Mouse (Mus musculus) MEL (cell line): ENCODE measurements around the gene Zdhhc7.

ENCODE experiments used
- CTCF ChIP-seq, 3 experiments: IDR thresholded peaks in 2 of 3; conservative IDR thresholded peaks in 1 of 3; 2 replicates each; pipeline ENCODE4 v1.5.1; 2011 to 2012; ENCODE audit warnings: low read length in 3 of 3, low read depth in 2 of 3, mild to moderate bottlenecking in 2 of 3, improper control_type of control experiment in 1 of 3, inconsistent platforms in 1 of 3, mixed read lengths in 1 of 3, moderate library complexity in 1 of 3; ENCODE audit not compliant: control insufficient read depth in 1 of 3, insufficient read depth in 1 of 3, poor library complexity in 1 of 3, severe bottlenecking in 1 of 3
- GABPA ChIP-seq: IDR thresholded peaks from 2 replicates; pipeline ENCODE4 v1.6.1; 2012; ENCODE audit warnings: low read depth, mild to moderate bottlenecking, inconsistent platforms, low read length, improper control_type of control experiment, moderate library complexity
- GATA1 ChIP-seq: IDR thresholded peaks from 2 replicates; pipeline ENCODE4 v1.6.1; 2011; ENCODE audit warnings: low read depth, low read length, improper control_type of control experiment
- POLR2AphosphoS2 ChIP-seq: IDR thresholded peaks from 2 replicates; pipeline ENCODE4 v1.6.1; 2011; ENCODE audit warnings: low read length, improper control_type of control experiment
- UBTF ChIP-seq: IDR thresholded peaks from 2 replicates; pipeline ENCODE4 v1.6.1; 2012; ENCODE audit warnings: low read depth, mild to moderate bottlenecking, inconsistent platforms, low read length, improper control_type of control experiment, moderate library complexity, borderline replicate concordance; ENCODE audit not compliant: insufficient read depth
- ZNF384 ChIP-seq: IDR thresholded peaks from 2 replicates; pipeline ENCODE4 v1.6.1; 2012; ENCODE audit warnings: low read depth, mild to moderate bottlenecking, inconsistent platforms, low read length, improper control_type of control experiment

DNA sequence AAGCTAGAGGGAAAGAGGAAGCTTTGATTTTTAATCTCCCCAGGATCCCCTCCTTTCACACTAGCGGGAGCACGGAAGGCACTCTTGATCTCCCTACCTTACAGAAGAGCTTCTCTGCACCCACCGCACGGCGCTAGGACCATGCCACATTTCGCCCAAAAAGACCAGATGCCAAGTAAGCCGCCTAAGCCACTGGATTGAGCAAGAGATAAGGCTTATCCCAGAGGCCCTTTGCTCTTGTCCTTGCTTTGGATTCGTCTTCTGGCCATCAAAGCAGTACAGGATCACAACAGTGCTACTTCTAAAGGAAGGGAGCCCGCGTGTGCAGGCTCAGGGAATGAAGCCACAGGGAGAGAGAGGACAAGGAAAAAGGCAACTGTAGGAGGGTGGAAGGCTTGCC, 6.5 kb downstream of the Zdhhc7 start:
- TF ChIP-seq GATA1 (no peak), CTCF (IDR thresholded peaks at IDR 0.05 in 2 of 3, conservative IDR thresholded peaks at IDR 0.05 in 1 of 3; ENCODE audit: control insufficient read depth in 1 of 3, insufficient read depth in 1 of 3, low read depth in 2 of 3, low read length in 3 of 3, poor library complexity in 1 of 3, severe bottlenecking in 1 of 3) (no peak), UBTF (no peak), ZNF384 (no peak), POLR2AphosphoS2 (no peak), GABPA (no peak)
